Mouse (Mus musculus) stomach, embryonic 14.5 days (tissue): ENCODE results near the gene Acyp2. TPM values are rescaled to one million over a fixed set of nuclear protein-coding genes. Genes with fewer than 3 reads are reported as not detected.
A peak's percentile ranks its signal among the peaks of the same experiment; 100 is the strongest.

Source experiments
- ATAC-seq: fragments of 200-750 bp; cut with Nextera tagmentation; 2 replicates; pipeline ENCODE4 v1.8.0; 2017; ENCODE audit warnings: low read depth, moderate TSS enrichment; ENCODE audit not compliant: insufficient number of reproducible peaks, insufficient read depth, low FRiP score
- H3K27ac ChIP-seq: fragments of 300-500 bp; sonication (generic); 2 replicates; pipeline ENCODE4 v1.5.1; 2014; ENCODE audit warnings: mild to moderate bottlenecking, low read length, moderate library complexity, mixed read lengths
- H3K27me3 ChIP-seq: fragments of 300-500 bp; sonication (generic); 2 replicates; pipeline ENCODE4 v1.6.1; 2014; ENCODE audit warnings: low read length, control low read depth, mixed read lengths; ENCODE audit not compliant: control insufficient read depth, insufficient read depth
- H3K36me3 ChIP-seq: fragments of 300-500 bp; sonication (generic); 2 replicates; pipeline ENCODE4 v1.6.1; 2014; ENCODE audit warnings: mild to moderate bottlenecking, control low read depth, low read length, moderate library complexity, mixed read lengths; ENCODE audit not compliant: control insufficient read depth, insufficient read depth
- H3K4me1 ChIP-seq: fragments of 300-500 bp; sonication (generic); 2 replicates; pipeline ENCODE4 v1.6.1; 2014; ENCODE audit warnings: low read length, control low read depth, mixed read lengths; ENCODE audit not compliant: control insufficient read depth, insufficient read depth
- H3K4me2 ChIP-seq: fragments of 300-500 bp; sonication (generic); replicated peaks from 2 replicates; pipeline ENCODE4 v1.6.1; 2014; ENCODE audit warnings: low read depth, low read length, control low read depth
- H3K4me3 ChIP-seq: fragments of 300-500 bp; sonication (generic); 2 replicates; pipeline ENCODE4 v1.5.1; 2014; ENCODE audit warnings: low read depth, low read length, control low read depth
- H3K9ac ChIP-seq: fragments of 300-500 bp; sonication (generic); replicated peaks from 2 replicates; pipeline ENCODE4 v1.6.1; 2014; ENCODE audit warnings: low read depth, mild to moderate bottlenecking, control low read depth, low read length, moderate library complexity, mixed read lengths
- H3K9me3 ChIP-seq: fragments of 300-500 bp; sonication (generic); 2 replicates; pipeline ENCODE4 v1.6.1; 2016; ENCODE audit warnings: low read depth, low read length, control low read depth; ENCODE audit not compliant: control insufficient read depth
- WGBS: fragments of 180-500 bp; shearing (Covaris S2); extraction: QIAGEN DNeasy Blood & Tissue Kit; methylation state at CpG from one replicate; pipeline ENCODE4 v1.1.7; 2014; 5-methylcytosine and 5-hydroxymethylcytosine counted together
- polyA plus RNA-seq: library from polyadenylated mRNA; unstranded; fragments of >200 nt; fragmentation: Nextera tagmentation; extraction: Ambion mirVana; gene quantifications from 2 replicates; pipeline ENCODE4 v1.2.1, GENCODE M21; 2014

Acyp2 gene
- polyA plus RNA-seq, 1 experiment from 2014 or later: 15.2 TPM

DNA sequence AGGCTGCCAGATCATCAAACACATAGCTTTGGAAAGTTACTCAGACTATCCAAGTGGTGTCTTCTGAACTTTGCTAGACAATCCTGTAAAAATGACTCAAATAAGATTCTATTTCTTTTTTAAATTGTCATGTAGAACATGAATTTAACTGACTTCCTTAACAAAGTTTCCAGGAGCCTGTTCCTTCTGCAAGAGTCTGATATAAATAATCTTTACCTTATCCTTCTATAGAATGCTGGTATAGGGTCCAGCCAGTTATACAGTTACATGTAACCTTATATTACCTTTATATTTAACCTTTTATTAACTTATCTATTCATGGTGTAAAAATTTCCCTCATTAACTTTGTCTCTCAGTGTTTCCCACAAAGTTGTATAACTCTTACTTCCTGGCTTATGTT, 36.7 kb downstream of the Acyp2 start:
- Histone ChIP-seq H3K9ac (no peak overlapping the region), H3K4me1 (no peaks in the 10 kb centered on the region), H3K27ac (no peak overlapping the region), H3K4me3 (no peak overlapping the region), H3K9me3 (no peaks in the 10 kb centered on the region), H3K27me3 (no peaks in the 10 kb centered on the region), H3K4me2 (no peak overlapping the region), H3K36me3 (no peaks in the 10 kb centered on the region)
- ATAC-seq: no peak

DNA sequence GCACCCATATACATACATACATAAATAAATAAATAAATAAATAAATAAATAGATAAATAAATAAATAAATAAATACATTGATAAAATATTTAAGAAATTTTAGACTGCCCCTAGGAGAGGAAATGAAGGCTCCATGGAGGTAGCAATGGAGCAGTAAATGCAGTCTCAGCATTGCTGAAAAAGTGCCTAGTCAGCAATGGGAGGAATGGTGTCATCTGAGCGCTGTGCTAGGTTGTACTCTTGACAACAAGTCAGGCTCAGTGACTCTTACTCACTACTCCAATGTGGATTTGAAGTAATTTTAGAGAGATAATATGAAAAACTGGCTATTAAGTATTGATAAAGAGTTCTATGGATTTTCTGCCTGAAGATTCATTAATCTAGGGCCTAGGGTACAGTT, 40.1 kb downstream of the Acyp2 start:
- no peaks in the 10 kb centered on the region for H3K27me3 ChIP-seq
- H3K36me3 ChIP-seq: no peaks in the 10 kb centered on the region
- H3K27ac ChIP-seq: no peak overlapping the region
- H3K4me1 ChIP-seq: no peaks in the 10 kb centered on the region
- 97% methylated on average over 1 of the region's 1 CpGs for WGBS
- no peak for ATAC-seq
- no peak overlapping the region for H3K9ac ChIP-seq
- no peaks in the 10 kb centered on the region for H3K9me3 ChIP-seq
- no peak overlapping the region for H3K4me3 ChIP-seq
- no peak overlapping the region for H3K4me2 ChIP-seq

DNA sequence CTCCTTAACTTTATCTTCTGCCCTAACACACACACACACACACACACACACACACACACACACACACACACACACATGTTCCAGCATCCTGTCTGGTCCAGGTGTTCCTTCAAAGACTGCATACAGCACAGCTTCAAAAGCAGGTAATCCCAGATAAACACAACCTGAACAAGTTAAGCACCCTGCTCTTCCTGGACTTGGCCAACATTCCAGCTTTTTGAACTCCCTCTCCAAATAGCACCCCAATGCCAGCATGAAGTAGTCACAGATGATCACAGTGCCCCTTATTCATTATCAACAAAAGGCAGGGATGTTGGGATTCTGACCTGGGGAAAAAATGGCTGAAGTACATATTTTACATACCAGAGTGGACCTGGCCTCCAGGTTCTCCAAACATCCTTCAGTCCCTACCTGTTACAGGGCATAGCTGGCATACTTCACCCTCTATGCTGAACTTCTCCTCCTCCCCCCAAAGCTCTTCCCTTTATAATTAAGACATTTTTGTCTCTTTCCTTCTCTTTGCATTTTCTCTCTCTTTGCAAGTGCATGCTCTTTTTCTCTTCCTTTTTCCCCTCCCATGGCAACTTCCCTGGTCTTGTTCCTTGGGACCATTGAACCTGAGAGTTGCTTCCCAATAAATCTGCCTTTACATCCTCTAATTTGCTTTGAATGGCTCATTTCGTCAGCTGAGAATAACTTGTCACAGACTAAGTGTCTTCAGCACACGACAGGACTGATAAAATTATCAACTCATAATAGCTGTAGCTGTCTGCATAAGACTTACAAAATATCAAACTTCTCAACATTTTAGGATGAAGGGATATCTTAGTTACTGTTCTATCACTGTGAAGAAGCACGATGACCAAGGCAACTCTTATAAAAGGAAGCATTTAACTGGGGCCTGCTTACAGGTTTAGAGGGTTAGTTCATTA, 41.5 kb downstream of the Acyp2 start:
- Histone ChIP-seq H3K9ac (no peak overlapping the region), H3K9me3 (no peaks in the 10 kb centered on the region), H3K27ac (no peak overlapping the region), H3K4me1 (no peaks in the 10 kb centered on the region), H3K36me3 (no peaks in the 10 kb centered on the region), H3K4me2 (no peak overlapping the region), H3K27me3 (no peaks in the 10 kb centered on the region), H3K4me3 (no peak overlapping the region)
- ATAC-seq: no peak
- WGBS: 77% methylated on average over 3 of the region's 3 CpGs

DNA sequence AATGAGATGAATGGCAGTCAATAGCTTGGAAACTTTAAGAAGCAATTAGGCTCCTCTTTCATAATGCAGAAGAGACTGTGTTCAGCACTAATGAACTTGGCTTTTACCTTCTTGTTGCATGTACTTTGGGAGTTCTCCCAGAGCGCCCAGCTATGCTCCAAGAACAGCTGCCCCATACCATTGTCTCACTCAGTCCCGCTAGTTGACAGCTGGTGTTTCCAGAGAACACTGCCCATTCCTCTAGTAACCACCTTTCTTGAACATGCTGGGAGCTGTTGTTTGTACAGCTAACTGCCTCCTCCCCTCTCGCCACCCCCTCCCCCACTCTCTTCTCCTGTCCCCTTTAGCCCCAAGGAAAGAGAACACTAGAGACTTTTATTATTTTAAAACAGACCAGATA, 52.1 kb downstream of the Acyp2 start:
- ATAC-seq: no peak
- H3K27me3 ChIP-seq: no peaks in the 10 kb centered on the region
- 66% methylated on average over 3 of the region's 3 CpGs for WGBS
- H3K4me2 ChIP-seq: no peak overlapping the region
- no peak overlapping the region for H3K9ac ChIP-seq
- H3K9me3 ChIP-seq: no peaks in the 10 kb centered on the region
- H3K27ac ChIP-seq: no peak overlapping the region
- no peak overlapping the region for H3K4me3 ChIP-seq
- H3K4me1 ChIP-seq: no peaks in the 10 kb centered on the region
- no peaks in the 10 kb centered on the region for H3K36me3 ChIP-seq

DNA sequence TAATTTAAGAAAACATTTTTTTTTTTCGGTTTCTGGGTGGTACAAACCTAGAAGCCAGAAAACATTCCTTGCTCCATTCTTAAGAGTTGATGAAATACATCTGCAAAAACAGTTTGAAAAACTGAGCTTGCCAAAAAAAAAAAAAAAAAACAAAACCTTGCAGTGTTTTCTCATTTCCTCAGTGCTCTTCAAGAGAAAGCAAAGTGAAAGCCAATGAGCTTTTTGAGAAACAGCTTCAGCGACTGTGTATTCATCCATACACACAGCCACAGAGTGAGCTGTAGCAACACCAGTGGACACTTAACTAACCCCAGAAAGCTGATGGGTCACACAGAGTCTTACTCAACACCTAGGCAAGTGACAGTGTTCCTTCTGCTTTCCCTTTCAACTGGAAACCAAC, 69.4 kb downstream of the Acyp2 start:
- Histone ChIP-seq H3K27ac (no peak overlapping the region), H3K9ac (no peak overlapping the region), H3K4me2 (no peak overlapping the region), H3K4me3 (no peak overlapping the region), H3K36me3 (no peaks in the 10 kb centered on the region), H3K4me1 (no peaks in the 10 kb centered on the region), H3K9me3 (no peaks in the 10 kb centered on the region; the same call in 1 of the 2 replicates), H3K27me3 (no peaks in the 10 kb centered on the region)
- ATAC-seq: no peak
- 75% methylated on average over 2 of the region's 2 CpGs for WGBS

DNA sequence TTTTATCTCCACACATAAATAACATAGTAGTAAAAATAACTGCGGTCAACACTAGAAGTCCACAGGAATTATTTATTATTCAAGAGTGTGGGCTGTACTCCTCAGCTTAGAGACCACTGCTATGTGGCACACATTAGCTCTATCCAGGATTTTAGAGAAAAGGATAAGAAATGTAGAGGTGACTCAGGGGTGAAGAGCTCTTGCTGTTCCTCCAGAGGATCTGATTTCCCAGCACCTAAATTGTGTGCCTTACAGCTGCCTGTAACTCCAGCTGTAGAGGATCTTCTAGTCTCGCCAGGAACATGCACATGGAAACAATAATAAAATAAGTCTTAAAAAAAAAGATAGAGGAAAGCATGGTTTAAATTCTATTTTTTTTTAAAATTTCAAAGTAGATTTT, 70.5 kb downstream of the Acyp2 start:
- Histone ChIP-seq H3K4me1 (no peaks in the 10 kb centered on the region), H3K27ac (peak overlapping the region; percentile 48; the same call in 1 of the 2 replicates), H3K9me3 (no peaks in the 10 kb centered on the region; the same call in 1 of the 2 replicates), H3K4me2 (no peak overlapping the region), H3K36me3 (no peaks in the 10 kb centered on the region), H3K4me3 (no peak overlapping the region), H3K9ac (no peak overlapping the region), H3K27me3 (no peaks in the 10 kb centered on the region)
- 60% methylated on average over 2 of the region's 2 CpGs for WGBS
- no peak for ATAC-seq

DNA sequence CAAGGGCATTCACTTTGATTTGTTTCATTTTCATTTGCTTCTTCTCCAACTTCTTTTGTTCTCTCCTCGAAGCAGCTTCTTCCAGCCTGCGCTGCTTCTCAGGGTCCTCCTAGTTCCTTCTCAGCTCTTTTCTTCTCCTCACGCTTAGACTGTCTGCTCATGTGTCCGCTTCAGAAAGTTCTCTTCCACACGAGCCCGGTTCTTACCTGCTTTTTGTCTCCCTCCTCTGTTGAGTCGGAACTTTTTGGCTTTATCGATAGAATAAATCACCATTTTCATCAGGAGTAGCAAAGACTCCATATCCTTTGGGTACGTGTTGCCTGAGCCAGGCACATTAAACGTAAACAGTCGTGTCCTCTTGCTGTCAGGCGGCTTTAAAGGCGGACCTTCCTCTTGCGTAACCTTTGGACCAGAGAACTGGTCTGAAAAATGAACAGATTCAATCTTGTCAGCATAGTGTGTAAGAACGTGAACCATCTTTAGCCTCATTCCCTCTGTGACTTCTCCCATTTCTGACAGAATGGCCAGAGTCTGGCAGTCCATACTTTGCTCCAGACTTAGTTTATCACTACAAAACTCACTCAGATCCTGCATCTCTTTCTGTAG, 76.5 kb downstream of the Acyp2 start:
- 65% methylated on average over 15 of the region's 15 CpGs for WGBS
- no peak overlapping the region for H3K27ac ChIP-seq

DNA sequence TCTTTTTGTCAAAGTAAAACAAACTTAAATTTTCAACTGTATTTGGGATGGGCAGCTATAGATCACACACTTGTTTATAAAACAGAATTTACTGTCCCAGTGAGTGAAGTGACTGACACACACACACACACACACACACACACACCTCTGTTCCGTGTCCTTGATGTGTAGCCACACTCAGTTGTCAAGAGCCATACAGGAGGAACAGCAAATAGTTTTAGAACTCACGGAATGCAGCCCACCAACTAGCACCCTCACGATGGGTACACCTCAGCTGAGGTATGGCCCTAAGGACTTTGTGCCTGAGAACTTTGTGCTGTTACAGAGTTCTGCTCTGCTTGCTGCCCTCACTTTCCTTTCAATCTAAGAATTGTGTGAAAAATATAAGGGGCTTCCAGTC, 78.8 kb downstream of the Acyp2 start:
- Histone ChIP-seq H3K4me2 (no peak overlapping the region), H3K36me3 (no peaks in the 10 kb centered on the region), H3K9ac (no peak overlapping the region), H3K4me1 (no peaks in the 10 kb centered on the region), H3K4me3 (no peak overlapping the region), H3K27me3 (no peaks in the 10 kb centered on the region), H3K27ac (no peak overlapping the region), H3K9me3 (no peaks in the 10 kb centered on the region)
- ATAC-seq: no peak
- WGBS: 85% methylated on average over 3 of the region's 3 CpGs

More for the DNA sequence above, 76.5 kb downstream of the Acyp2 start:
- H3K9ac ChIP-seq: no peak overlapping the region
- H3K4me2 ChIP-seq: no peak overlapping the region
- no peaks in the 10 kb centered on the region for H3K27me3 ChIP-seq
- no peak for ATAC-seq
- H3K4me3 ChIP-seq: no peak overlapping the region
- H3K36me3 ChIP-seq: no peaks in the 10 kb centered on the region
- H3K4me1 ChIP-seq: no peaks in the 10 kb centered on the region
- H3K9me3 ChIP-seq: no peaks in the 10 kb centered on the region
